Mouse (Mus musculus): ENCODE results near the gene Manbal.
"Not testable (repeated sequence)": the region's sequence is repeated elsewhere in the genome, so short reads cannot be mapped to it uniquely, and the experiment has no call there.

Manbal gene

GRCm38 (mm10) chr2:157366762-157367161 lies 632 bp upstream of the Manbal start:
- DNase-seq (ENCODE audit: low read depth, low spot score): no peak

GRCm38 (mm10) chr2:157367991-157368390 lies 597 bp downstream of the Manbal start:
- DNase-seq (ENCODE audit: low read depth, low spot score): no peak

GRCm38 (mm10) chr2:157371696-157372095 lies 4.3 kb downstream of the Manbal start:
- no peak for DNase-seq (ENCODE audit: low read depth, low spot score)

GRCm38 (mm10) chr2:157373681-157374080 lies 6.3 kb downstream of the Manbal start:
- no peak for DNase-seq (ENCODE audit: low read depth, low spot score)

GRCm38 (mm10) chr2:157375051-157375450 lies 7.7 kb downstream of the Manbal start:
- no peak for DNase-seq (ENCODE audit: low read depth, low spot score)

GRCm38 (mm10) chr2:157375794-157376757 lies 8.7 kb downstream of the Manbal start:
- no peak for DNase-seq (ENCODE audit: low read depth, low spot score)

- no peak for DNase-seq (ENCODE audit: low read depth, low spot score)
Measured at GRCm38 (mm10) chr2:157376995-157377394, 9.6 kb downstream of the Manbal start.

- no peak for DNase-seq (ENCODE audit: low read depth, low spot score)
Measured at GRCm38 (mm10) chr2:157384836-157385235, 17.4 kb downstream of the Manbal start.

GRCm38 (mm10) chr2:157388901-157389590 lies 21.7 kb downstream of the Manbal start:
- DNase-seq (ENCODE audit: low read depth, low spot score): not testable (repeated sequence)

- no peak for DNase-seq (ENCODE audit: low read depth, low spot score)
Measured at GRCm38 (mm10) chr2:157389591-157389921, 22.2 kb downstream of the Manbal start.

GRCm38 (mm10) chr2:157392331-157392730 lies 24.9 kb downstream of the Manbal start:
- DNase-seq (ENCODE audit: low read depth, low spot score): no peak

- no peak for DNase-seq (ENCODE audit: low read depth, low spot score)
Measured at GRCm38 (mm10) chr2:157393549-157393948, 26.2 kb downstream of the Manbal start.

- no peak for DNase-seq (ENCODE audit: low read depth, low spot score)
Measured at GRCm38 (mm10) chr2:157394868-157395267, 27.5 kb downstream of the Manbal start.

GRCm38 (mm10) chr2:157395371-157395770 lies 28.0 kb downstream of the Manbal start:
- no peak for DNase-seq (ENCODE audit: low read depth, low spot score)

- no peak for DNase-seq (ENCODE audit: low read depth, low spot score)
Measured at GRCm38 (mm10) chr2:157395960-157396359, 28.6 kb downstream of the Manbal start.

- DNase-seq (ENCODE audit: low read depth, low spot score): no peak
Measured at GRCm38 (mm10) chr2:157397376-157397775, 30.0 kb downstream of the Manbal start.

- DNase-seq (ENCODE audit: low read depth, low spot score): no peak
Measured at GRCm38 (mm10) chr2:157398539-157398938, 31.1 kb downstream of the Manbal start.

GRCm38 (mm10) chr2:157399797-157400196 lies 32.4 kb downstream of the Manbal start:
- DNase-seq (ENCODE audit: low read depth, low spot score): no peak

- DNase-seq (ENCODE audit: low read depth, low spot score): no peak
Measured at GRCm38 (mm10) chr2:157400491-157400890, 33.1 kb downstream of the Manbal start.

GRCm38 (mm10) chr2:157401261-157401660 lies 33.9 kb downstream of the Manbal start:
- DNase-seq (ENCODE audit: low read depth, low spot score): no peak

GRCm38 (mm10) chr2:157407596-157407995 lies 40.2 kb downstream of the Manbal start:
- no peak for DNase-seq (ENCODE audit: low read depth, low spot score)

- DNase-seq (ENCODE audit: low read depth, low spot score): no peak
Measured at GRCm38 (mm10) chr2:157409793-157410533, 42.6 kb downstream of the Manbal start.

Measured in embryo, embryonic 11.5 days (tissue).